Comparison of ENCODE assay signal across 12 mouse cellular contexts in the genomic region with DNA sequence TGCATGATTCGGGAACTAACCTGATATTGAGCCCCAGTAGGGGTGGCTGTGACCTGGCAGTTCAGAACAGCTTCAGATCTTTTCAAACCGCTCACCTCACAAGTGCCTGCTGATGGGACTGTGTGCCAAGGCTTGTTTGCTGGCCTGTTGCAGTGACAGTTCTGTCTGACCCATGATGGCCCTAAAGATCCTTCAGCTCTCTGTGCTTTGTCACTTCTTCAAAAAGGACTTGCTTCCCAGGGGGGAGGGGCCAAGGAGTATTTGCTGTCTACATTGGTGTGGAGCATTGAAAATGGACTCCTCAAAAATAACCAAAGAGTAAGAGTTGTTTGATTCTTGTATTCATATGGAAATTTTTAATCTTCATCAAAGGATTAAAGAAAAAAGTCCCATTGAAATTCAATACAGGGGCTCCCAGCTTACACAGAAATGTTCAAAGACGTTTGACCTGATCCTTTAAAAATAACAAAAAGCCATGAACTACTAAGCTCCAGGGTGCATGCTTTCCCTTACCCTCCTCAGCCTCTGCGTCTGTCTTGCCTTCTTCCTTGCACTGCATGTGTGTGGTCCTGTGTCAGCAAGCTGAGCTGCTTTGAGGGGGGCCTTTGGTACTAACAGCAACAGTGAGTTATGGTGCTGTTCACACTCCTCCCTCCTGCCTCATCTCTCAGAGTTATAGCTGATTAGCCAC. TPM values are rescaled to one million over a fixed set of nuclear protein-coding genes. Genes with fewer than 3 reads are reported as not detected.
A peak's percentile ranks its signal among the peaks of the same experiment; 100 is the strongest.
DNase-seq lines count a peak whose midpoint lies in the region; ATAC-seq and TF ChIP-seq lines count a peak whose summit lies in the region.
"Had no signal": no experiment of that assay in that cellular context is flagged by ENCODE, and none has a peak within 500 bp of the region (broad histone marks: within the 10 kb centered on the region; RNA-seq: fewer than 3 reads in every experiment).

No protein-coding gene starts in this region.

- no peaks in the 10 kb centered on the region for H3K9me3 ChIP-seq in forebrain, embryonic 14.5 days (replicated peaks; ENCODE audit: control insufficient read depth, low read length)
- H3K9me3 ChIP-seq in forebrain, postnatal 0 days (ENCODE audit: low read length): no peaks in the 10 kb centered on the region
- H3K9me3 ChIP-seq in liver, embryonic 13.5 days (replicated peaks): no peaks in the 10 kb centered on the region
- no peaks in the 10 kb centered on the region for H3K9me3 ChIP-seq in midbrain, embryonic 13.5 days
- H3K9me3 ChIP-seq: neural tube, embryonic 12.5 days had no signal

- no peaks in the 10 kb centered on the region for H3K4me1 ChIP-seq in forebrain, embryonic 14.5 days (ENCODE audit: control insufficient read depth, insufficient read depth, low read length)
- H3K4me1 ChIP-seq in forebrain, postnatal 0 days (ENCODE audit: insufficient read depth): no peaks in the 10 kb centered on the region
- peaks cover 16% of the 10 kb centered on the region for H3K4me1 ChIP-seq in liver, embryonic 13.5 days (replicated peaks)
- H3K4me1 ChIP-seq in midbrain, embryonic 13.5 days (replicated peaks): peaks cover 9% of the 10 kb centered on the region

- no peak overlapping the region for H3K9ac ChIP-seq in forebrain, embryonic 14.5 days (ENCODE audit: low read length)
- no peak overlapping the region for H3K9ac ChIP-seq in forebrain, postnatal 0 days
- no peak overlapping the region for H3K9ac ChIP-seq in liver, embryonic 13.5 days
- H3K9ac ChIP-seq in midbrain, embryonic 13.5 days (replicated peaks): no peak overlapping the region
- H3K9ac ChIP-seq: neural tube, embryonic 12.5 days had no signal

- H3K27me3 ChIP-seq in forebrain, embryonic 14.5 days (replicated peaks; ENCODE audit: control insufficient read depth, insufficient read depth, low read length): no peaks in the 10 kb centered on the region
- H3K27me3 ChIP-seq in forebrain, postnatal 0 days (ENCODE audit: insufficient read depth, low read length): no peaks in the 10 kb centered on the region
- H3K27me3 ChIP-seq in liver, embryonic 13.5 days: no peaks in the 10 kb centered on the region
- H3K27me3 ChIP-seq in midbrain, embryonic 13.5 days: peaks cover 86% of the 10 kb centered on the region
- H3K27me3 ChIP-seq: neural tube, embryonic 12.5 days had no signal

- DNase-seq in forebrain, embryonic 14.5 days (ENCODE audit: low spot score): peak; percentile 21
- no peak for DNase-seq in forebrain, postnatal 0 days
- no peak for DNase-seq in liver, embryonic 13.5 days
- no peak for DNase-seq in liver
- DNase-seq in embryo, embryonic 10 days (ENCODE audit: low spot score): peak; percentile 63
- no peak for DNase-seq in spleen, adult 12 weeks (ENCODE audit: low spot score)
- no peak for DNase-seq in layer of hippocampus, adult 18-20 months (ENCODE audit: low spot score in 2 of 2)
- DNase-seq: cerebellum, adult 9-10 months; gastrocnemius, postnatal 10 days; kidney, adult 9 months had no signal

- H3K4me3 ChIP-seq in forebrain, embryonic 14.5 days (ENCODE audit: low read depth, low read length): no peak overlapping the region
- no peak overlapping the region for H3K4me3 ChIP-seq in forebrain, postnatal 0 days (ENCODE audit: low read depth, low read length)
- no peak overlapping the region for H3K4me3 ChIP-seq in liver, embryonic 13.5 days (replicated peaks)
- H3K4me3 ChIP-seq in midbrain, embryonic 13.5 days (replicated peaks): no peak overlapping the region
- H3K4me3 ChIP-seq: neural tube, embryonic 12.5 days had no signal

- no peak overlapping the region for H3K27ac ChIP-seq in forebrain, embryonic 14.5 days (ENCODE audit: low read depth, low read length)
- H3K27ac ChIP-seq in forebrain, postnatal 0 days (ENCODE audit: low read depth, low read length): no peak overlapping the region
- peak overlapping the region; percentile 16; the same call in 1 of the 2 replicates for H3K27ac ChIP-seq in liver, embryonic 13.5 days
- H3K27ac ChIP-seq in midbrain, embryonic 13.5 days: no peak overlapping the region
- H3K27ac ChIP-seq: neural tube, embryonic 12.5 days had no signal

- WGBS in forebrain, embryonic 14.5 days: 19% methylated on average over 4 of the region's 4 CpGs
- 23% methylated on average over 4 of the region's 4 CpGs for WGBS in forebrain, postnatal 0 days
- 80% methylated on average over 4 of the region's 4 CpGs for WGBS in liver, embryonic 13.5 days (ENCODE audit: insufficient replicate concordance)
- 14% methylated on average over 4 of the region's 4 CpGs for WGBS in midbrain, embryonic 13.5 days

- peaks cover 20% of the 10 kb centered on the region for H3K36me3 ChIP-seq in forebrain, embryonic 14.5 days (ENCODE audit: control insufficient read depth, insufficient read depth, low read length)
- H3K36me3 ChIP-seq in forebrain, postnatal 0 days (ENCODE audit: insufficient read depth): peaks cover 25% of the 10 kb centered on the region
- peaks cover 64% of the 10 kb centered on the region for H3K36me3 ChIP-seq in liver, embryonic 13.5 days
- peaks cover 43% of the 10 kb centered on the region for H3K36me3 ChIP-seq in midbrain, embryonic 13.5 days

- TF ChIP-seq CTCF in forebrain, postnatal 0 days (IDR thresholded peaks at IDR 0.05; ENCODE audit: low read depth): no peak

- no peak for ATAC-seq in forebrain, embryonic 14.5 days
- ATAC-seq in forebrain, postnatal 0 days: no peak
- ATAC-seq in liver, embryonic 13.5 days (ENCODE audit: low read depth): no peak
- peak; percentile 78 for ATAC-seq in midbrain, embryonic 13.5 days

- no peak overlapping the region for H3K4me2 ChIP-seq in forebrain, embryonic 14.5 days (ENCODE audit: low read length)
- no peak overlapping the region for H3K4me2 ChIP-seq in forebrain, postnatal 0 days (ENCODE audit: low read depth)
- H3K4me2 ChIP-seq in liver, embryonic 13.5 days: no peak overlapping the region
- H3K4me2 ChIP-seq in midbrain, embryonic 13.5 days (replicated peaks): no peak overlapping the region
- H3K4me2 ChIP-seq: neural tube, embryonic 12.5 days had no signal

RNA-seq across cellular contexts. Expression of gene Ptch2, which starts 33.0 kb away (rescaled TPM):
- 2.4 and 3.4 TPM in 2 replicates for polyA plus RNA-seq in forebrain, embryonic 14.5 days (2014; fragmentation: Nextera tagmentation; extraction: Ambion mirVana)
- total RNA-seq in forebrain, postnatal 0 days (2014; rRNA removed): 4.0 and 8.6 TPM in 2 replicates
- 0.96 and 1.9 TPM in 2 replicates for polyA plus RNA-seq in forebrain, postnatal 0 days (2015; fragmentation: Nextera tagmentation; extraction: Ambion mirVana)
- polyA plus RNA-seq in liver, embryonic 13.5 days (2015; fragmentation: Nextera tagmentation; extraction: Ambion mirVana): 0.36 and 0.51 TPM in 2 replicates
- polyA plus RNA-seq in midbrain, embryonic 13.5 days (2015; fragmentation: Nextera tagmentation; extraction: Ambion mirVana): 7.1 and 7.3 TPM in 2 replicates
- 1 to 10 TPM; 1.6 to 1.8 TPM for total RNA-seq in layer of hippocampus, adult 18-20 months (2021)

RNA-seq across cellular contexts. Expression of gene Eif2b3, which starts 43.6 kb away (rescaled TPM):
- 47.5 and 51.4 TPM in 2 replicates for polyA plus RNA-seq in forebrain, embryonic 14.5 days (2014; fragmentation: Nextera tagmentation; extraction: Ambion mirVana)
- 21.8 and 24.7 TPM in 2 replicates for total RNA-seq in forebrain, postnatal 0 days (2014; rRNA removed)
- 54.1 and 59.9 TPM in 2 replicates for polyA plus RNA-seq in forebrain, postnatal 0 days (2015; fragmentation: Nextera tagmentation; extraction: Ambion mirVana)
- polyA plus RNA-seq in liver, embryonic 13.5 days (2015; fragmentation: Nextera tagmentation; extraction: Ambion mirVana): 46.4 and 49.8 TPM in 2 replicates
- polyA plus RNA-seq in midbrain, embryonic 13.5 days (2015; fragmentation: Nextera tagmentation; extraction: Ambion mirVana): 45.5 and 50.2 TPM in 2 replicates
- 10 to 100 TPM; 15.8 to 17.8 TPM for total RNA-seq in layer of hippocampus, adult 18-20 months (2021)

Comparison
In these comparisons a context has a peak if more than half of its experiments do, and no peak if none do; other contexts are left out.
1. DNase-seq: peak in forebrain, embryonic 14.5 days (single experiment) and embryo, embryonic 10 days (single experiment); none in forebrain, postnatal 0 days (single experiment), liver, embryonic 13.5 days (single experiment), liver (single experiment), spleen, adult 12 weeks (single experiment) and layer of hippocampus, adult 18-20 months (0 of 2).